Mouse (Mus musculus) liver, embryonic 11.5 days (tissue): ENCODE measurements at regions not wholly inside any gene's neighbourhood (a gene's known extent, or its start where the extent isn't known, plus 50 kb on each side); places are given as distances from the start of the nearest gene placed in this dataset.

Experiments
- ATAC-seq: fragments of 200-750 bp; cut with Nextera tagmentation; replicated peaks from 2 replicates; pipeline ENCODE4 v1.8.0; 2017; ENCODE audit warnings: moderate number of reproducible peaks, mild to moderate bottlenecking, moderate TSS enrichment, moderate library complexity; ENCODE audit not compliant: low FRiP score
- DNase-seq: peaks from one replicate; pipeline ENCODE4 v3.0.0-alpha.2; 2017; ENCODE audit warnings: low spot score
- H3K27ac ChIP-seq: fragments of 300-500 bp; sonication (generic); 2 replicates; pipeline ENCODE4 v1.5.1; 2014; ENCODE audit warnings: mild to moderate bottlenecking, low read depth, low read length, control low read depth
- H3K27me3 ChIP-seq: fragments of 300-500 bp; sonication (generic); replicated peaks from 2 replicates; pipeline ENCODE4 v1.6.1; 2014; ENCODE audit warnings: low read length, mixed read lengths; ENCODE audit not compliant: control insufficient read depth, insufficient read depth
- H3K36me3 ChIP-seq: fragments of 300-500 bp; sonication (generic); 2 replicates; pipeline ENCODE4 v1.6.1; 2014; ENCODE audit warnings: mild to moderate bottlenecking, low read length, moderate library complexity, mixed read lengths; ENCODE audit not compliant: control insufficient read depth, insufficient read depth
- H3K4me1 ChIP-seq: fragments of 300-500 bp; sonication (generic); replicated peaks from 2 replicates; pipeline ENCODE4 v1.6.1; 2014; ENCODE audit warnings: low read length, mixed read lengths; ENCODE audit not compliant: control insufficient read depth, insufficient read depth
- H3K4me2 ChIP-seq: fragments of 300-500 bp; sonication (generic); 2 replicates; pipeline ENCODE4 v1.6.1; 2014; ENCODE audit warnings: mild to moderate bottlenecking, control low read depth, moderate library complexity
- H3K4me3 ChIP-seq: fragments of 300-500 bp; sonication (generic); 2 replicates; pipeline ENCODE4 v1.5.1; 2014; ENCODE audit warnings: low read depth, low read length, control low read depth
- H3K9ac ChIP-seq: fragments of 300-500 bp; sonication (generic); 2 replicates; pipeline ENCODE4 v1.6.1; 2014; ENCODE audit warnings: low read depth, low read length, control low read depth
- H3K9me3 ChIP-seq: fragments of 300-500 bp; sonication (generic); 2 replicates; pipeline ENCODE4 v1.6.1; 2016; ENCODE audit warnings: low read length, inconsistent platforms, mixed read lengths; ENCODE audit not compliant: control insufficient read depth
- WGBS: fragments of 180-500 bp; shearing (Covaris S2); extraction: QIAGEN DNeasy Blood & Tissue Kit; methylation state at CpG from one replicate; pipeline ENCODE4 v1.1.7; 2014; 5-methylcytosine and 5-hydroxymethylcytosine counted together

- DNase-seq (no peak), ATAC-seq (no peak)
- H3K4me3 ChIP-seq: no peak overlapping the region
- whole genome bisulfite sequencing: 48% methylated on average over 5 of the region's 5 CpGs
- no peaks in the 10 kb centered on the region for H3K9me3 ChIP-seq
- H3K36me3 ChIP-seq: no peaks in the 10 kb centered on the region
- H3K4me1 ChIP-seq: no peaks in the 10 kb centered on the region
- no peaks in the 10 kb centered on the region for H3K27me3 ChIP-seq
- H3K9ac ChIP-seq: no peak overlapping the region
- H3K27ac ChIP-seq: no peak overlapping the region
- no peak overlapping the region for H3K4me2 ChIP-seq
Measured at GRCm38 (mm10) chr1:166735545-166735944, 53.9 kb upstream of the Fmo9 start.

- no peaks in the 10 kb centered on the region for H3K36me3 ChIP-seq
Measured at GRCm38 (mm10) chr1:166738029-166738428, 56.4 kb upstream of the Fmo9 start.

GRCm38 (mm10) chr1:166750236-166750635 is 68.6 kb upstream of the Fmo9 start:
- no peak overlapping the region for H3K27ac ChIP-seq
- H3K4me2 ChIP-seq: no peak overlapping the region
- no peak overlapping the region for H3K4me3 ChIP-seq
- H3K4me1 ChIP-seq: no peaks in the 10 kb centered on the region
- no peak for DNase-seq
- ATAC-seq: no peak
- 78% methylated on average over 4 of the region's 4 CpGs for WGBS
- H3K27me3 ChIP-seq: no peaks in the 10 kb centered on the region
- H3K9ac ChIP-seq: no peak overlapping the region
- no peaks in the 10 kb centered on the region for H3K9me3 ChIP-seq
- H3K36me3 ChIP-seq: no peaks in the 10 kb centered on the region

More at GRCm38 (mm10) chr1:166738029-166738428, 56.4 kb upstream of the Fmo9 start:
- DNase-seq: no peak
- Histone ChIP-seq H3K27me3 (no peaks in the 10 kb centered on the region), H3K27ac (no peak overlapping the region), H3K4me2 (no peak overlapping the region), H3K4me3 (no peak overlapping the region), H3K4me1 (no peaks in the 10 kb centered on the region), H3K9me3 (no peaks in the 10 kb centered on the region), H3K9ac (no peak overlapping the region)
- ATAC-seq: no peak
- 0% methylated on average over 2 of the region's 2 CpGs for WGBS

- Histone ChIP-seq H3K27ac (no peak overlapping the region), H3K36me3 (no peaks in the 10 kb centered on the region), H3K4me3 (no peak overlapping the region), H3K27me3 (no peaks in the 10 kb centered on the region), H3K9me3 (no peaks in the 10 kb centered on the region), H3K9ac (no peak overlapping the region), H3K4me1 (no peaks in the 10 kb centered on the region), H3K4me2 (no peak overlapping the region)
- WGBS: 72% methylated on average over 4 of the region's 4 CpGs
- DNase-seq: no peak
- no peak for ATAC-seq
Measured at GRCm38 (mm10) chr1:166750777-166751176, 69.1 kb upstream of the Fmo9 start.

GRCm38 (mm10) chr1:166751436-166751835 is 69.8 kb upstream of the Fmo9 start:
- DNase-seq: no peak
- 86% methylated on average over 3 of the region's 3 CpGs for WGBS
- Histone ChIP-seq H3K27ac (no peak overlapping the region), H3K9me3 (no peaks in the 10 kb centered on the region), H3K4me2 (no peak overlapping the region), H3K9ac (no peak overlapping the region), H3K4me1 (no peaks in the 10 kb centered on the region), H3K36me3 (no peaks in the 10 kb centered on the region), H3K4me3 (no peak overlapping the region), H3K27me3 (no peaks in the 10 kb centered on the region)
- ATAC-seq: no peak

GRCm38 (mm10) chr1:166752990-166753709 is 71.5 kb upstream of the Fmo9 start:
- 73% methylated on average over 6 of the region's 6 CpGs for WGBS
- H3K4me2 ChIP-seq: no peak overlapping the region

GRCm38 (mm10) chr1:166758987-166759386 is 77.3 kb upstream of the Fmo9 start:
- H3K4me1 ChIP-seq: no peaks in the 10 kb centered on the region
- no peaks in the 10 kb centered on the region for H3K9me3 ChIP-seq
- no peak overlapping the region for H3K4me2 ChIP-seq
- no peak overlapping the region for H3K4me3 ChIP-seq
- no peak overlapping the region for H3K27ac ChIP-seq
- no peaks in the 10 kb centered on the region for H3K36me3 ChIP-seq
- 46% methylated on average over 2 of the region's 2 CpGs for WGBS
- DNase-seq (no peak), ATAC-seq (no peak)
- no peak overlapping the region for H3K9ac ChIP-seq
- no peaks in the 10 kb centered on the region for H3K27me3 ChIP-seq

More at GRCm38 (mm10) chr1:166752990-166753709, 71.5 kb upstream of the Fmo9 start:
- Histone ChIP-seq H3K9ac (no peak overlapping the region), H3K9me3 (no peaks in the 10 kb centered on the region), H3K4me1 (no peaks in the 10 kb centered on the region), H3K36me3 (no peaks in the 10 kb centered on the region), H3K27ac (no peak overlapping the region), H3K4me3 (no peak overlapping the region), H3K27me3 (no peaks in the 10 kb centered on the region)
- ATAC-seq (no peak), DNase-seq (no peak)

- Histone ChIP-seq H3K4me3 (no peak overlapping the region), H3K27me3 (no peaks in the 10 kb centered on the region), H3K4me1 (no peaks in the 10 kb centered on the region), H3K27ac (no peak overlapping the region), H3K9me3 (no peaks in the 10 kb centered on the region), H3K4me2 (no peak overlapping the region), H3K36me3 (no peaks in the 10 kb centered on the region), H3K9ac (no peak overlapping the region)
- no peak for DNase-seq
- WGBS: 86% methylated on average over 1 of the region's 1 CpGs
- no peak for ATAC-seq
Measured at GRCm38 (mm10) chr1:166773114-166773513, 91.5 kb upstream of the Fmo9 start.

- Histone ChIP-seq H3K4me2 (no peak overlapping the region), H3K4me1 (no peaks in the 10 kb centered on the region), H3K36me3 (no peaks in the 10 kb centered on the region), H3K27ac (no peak overlapping the region), H3K4me3 (no peak overlapping the region), H3K9ac (no peak overlapping the region), H3K9me3 (no peaks in the 10 kb centered on the region), H3K27me3 (no peaks in the 10 kb centered on the region)
- DNase-seq (no peak), ATAC-seq (peak; percentile 45; the same call in 1 of the 2 replicates)
- 39% methylated on average over 1 of the region's 1 CpGs for WGBS
Measured at GRCm38 (mm10) chr1:166782106-166782505, 100.5 kb upstream of the Fmo9 start.
